Mouse (Mus musculus) thymus, postnatal 14 days (tissue): ENCODE results near the gene Pax1.

Experiments
- DNase-seq: peaks from one replicate; pipeline ENCODE4 v3.0.0; 2021

The Pax1 gene

DNA sequence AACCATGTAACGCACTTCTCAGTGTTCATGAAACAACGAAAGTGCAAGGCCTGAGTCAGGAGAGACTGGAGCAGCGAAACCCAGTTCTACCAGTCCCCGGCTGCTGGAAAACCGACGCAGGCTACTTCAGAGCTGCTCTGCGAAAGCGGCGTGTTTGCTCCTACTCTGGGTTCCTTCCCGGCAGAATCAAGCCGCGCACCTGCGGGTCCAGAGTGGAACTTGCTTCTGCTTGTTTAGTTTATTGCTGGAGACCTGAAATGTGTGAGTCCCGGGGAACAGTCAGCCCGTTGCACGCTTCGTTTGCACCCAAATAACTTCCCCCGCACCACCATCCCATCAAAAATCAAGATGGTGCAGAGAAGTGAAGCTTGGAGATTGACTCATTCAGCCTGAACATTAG is at the start of gene Pax1:
Pax1 (plus strand) TSS at position 345 of the 400 bp plus-strand sequence.
- DNase-seq: no peak

DNA sequence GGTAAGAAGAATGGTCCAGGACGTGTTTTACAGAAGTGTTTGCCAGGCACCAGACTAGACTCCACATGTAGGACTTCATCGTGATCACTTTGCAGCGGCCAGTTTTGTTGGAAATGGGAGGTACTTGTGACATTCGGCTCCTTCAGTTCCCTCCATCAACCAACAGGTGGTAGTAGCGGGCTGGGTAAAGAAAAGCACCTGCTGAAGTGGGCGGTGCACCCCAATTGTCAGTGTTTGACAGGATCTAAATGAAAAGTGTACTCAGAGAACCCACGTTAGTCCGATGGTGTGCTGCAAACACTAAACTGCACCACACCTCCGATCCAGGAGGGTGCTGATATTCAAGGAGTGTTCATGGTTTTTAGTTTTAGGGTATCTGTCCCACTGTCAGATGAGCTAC is 40.7 kb upstream of the Pax1 start:
- DNase-seq: peak; percentile 17

DNA sequence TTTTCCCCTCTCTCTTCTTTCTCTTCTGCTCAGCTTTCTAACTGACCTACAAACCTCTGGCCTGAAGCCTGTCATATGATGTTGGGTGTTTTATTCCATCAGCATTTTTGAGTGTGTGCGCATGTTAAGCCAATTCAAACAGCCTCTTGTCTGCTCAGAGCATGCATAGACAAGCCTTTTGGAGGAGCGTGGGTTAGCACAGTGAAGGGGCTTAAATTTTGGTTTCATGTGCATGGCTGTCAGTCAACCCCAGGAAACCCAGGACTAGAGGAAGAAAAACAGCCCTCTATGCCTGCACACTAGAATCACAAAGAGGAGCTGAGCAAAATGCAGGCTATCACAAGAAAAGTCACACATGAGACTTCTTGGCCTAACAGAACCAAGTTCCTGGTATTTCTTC is 36.5 kb upstream of the Pax1 start:
- no peak for DNase-seq

DNA sequence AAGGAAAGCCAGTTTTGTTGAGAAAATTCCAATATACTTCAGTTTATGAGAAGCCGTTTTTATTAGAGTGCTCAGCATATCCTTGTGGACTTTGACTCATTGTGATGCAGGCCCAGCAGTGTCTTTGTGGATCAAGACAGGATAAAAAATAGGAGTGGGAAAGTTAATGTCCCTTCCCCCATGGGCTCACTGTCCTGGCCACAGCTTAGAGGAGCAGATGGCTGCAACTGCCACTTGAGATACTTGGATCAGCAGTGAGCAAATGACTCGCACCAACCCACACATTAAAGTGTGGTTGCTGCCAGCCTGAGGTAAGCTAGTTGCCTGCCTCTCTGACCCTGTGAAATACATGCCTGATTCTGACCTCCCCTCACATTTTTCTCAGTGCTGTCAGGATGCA is 29.0 kb upstream of the Pax1 start:
- no peak for DNase-seq

DNA sequence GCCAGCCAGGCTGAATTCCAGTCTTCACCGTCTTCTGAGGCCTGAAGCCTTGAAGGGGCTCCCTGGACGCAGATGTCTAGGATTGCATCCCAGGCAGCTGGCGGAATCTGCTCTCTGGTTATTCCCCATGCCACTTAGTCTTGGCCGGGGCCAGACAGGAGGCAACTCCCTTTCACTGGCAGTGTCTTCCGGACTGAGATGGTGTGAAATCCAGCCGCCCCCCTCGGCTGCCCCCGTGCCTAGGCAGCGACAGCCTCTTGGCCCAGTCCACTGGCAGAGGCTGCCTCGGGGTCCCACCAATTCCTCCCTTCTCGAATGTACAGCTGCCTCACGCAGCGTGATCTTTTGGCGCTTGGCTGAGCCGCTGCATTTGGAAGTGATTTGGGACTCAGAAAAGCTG is 23.0 kb upstream of the Pax1 start:
- no peak for DNase-seq

DNA sequence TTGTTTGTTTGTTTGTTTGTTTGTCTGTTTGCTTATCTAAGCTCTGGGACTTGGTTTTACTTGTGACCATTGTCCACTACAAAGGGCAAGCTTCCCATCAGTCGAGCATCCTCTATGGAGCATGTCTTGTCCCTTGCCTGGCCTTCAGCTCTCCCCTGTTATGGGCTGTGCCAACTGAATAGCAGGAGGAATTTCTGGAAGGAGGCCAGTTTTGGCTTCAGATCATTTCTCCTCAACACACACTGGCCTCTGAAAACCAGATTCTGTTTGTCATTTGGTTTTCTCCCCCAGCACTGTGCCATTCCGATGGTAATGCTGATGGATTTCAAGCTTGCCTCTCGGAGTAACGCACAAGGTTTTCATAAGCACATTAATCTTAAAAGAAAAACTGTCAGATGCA is 21.9 kb upstream of the Pax1 start:
- DNase-seq: no peak

DNA sequence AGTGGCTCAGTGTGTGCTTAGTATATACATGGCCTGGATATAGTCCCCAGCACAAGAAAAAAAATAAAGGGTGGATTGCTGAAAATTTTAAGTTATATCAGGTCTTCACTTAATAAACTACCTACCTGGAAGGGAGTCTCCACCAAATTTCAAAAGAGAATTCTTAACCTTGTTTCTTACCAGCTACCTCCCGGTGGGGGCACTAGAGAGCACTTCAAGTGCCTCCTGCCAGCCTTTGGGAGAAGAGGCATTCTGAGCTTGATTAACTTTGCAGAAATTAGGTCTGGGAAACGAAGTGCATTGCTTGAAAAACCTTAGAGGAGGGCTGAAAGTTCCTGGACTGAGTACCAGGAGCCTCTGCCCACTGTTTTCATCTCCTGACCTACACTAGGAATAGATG is 19.5 kb upstream of the Pax1 start:
- no peak for DNase-seq

DNA sequence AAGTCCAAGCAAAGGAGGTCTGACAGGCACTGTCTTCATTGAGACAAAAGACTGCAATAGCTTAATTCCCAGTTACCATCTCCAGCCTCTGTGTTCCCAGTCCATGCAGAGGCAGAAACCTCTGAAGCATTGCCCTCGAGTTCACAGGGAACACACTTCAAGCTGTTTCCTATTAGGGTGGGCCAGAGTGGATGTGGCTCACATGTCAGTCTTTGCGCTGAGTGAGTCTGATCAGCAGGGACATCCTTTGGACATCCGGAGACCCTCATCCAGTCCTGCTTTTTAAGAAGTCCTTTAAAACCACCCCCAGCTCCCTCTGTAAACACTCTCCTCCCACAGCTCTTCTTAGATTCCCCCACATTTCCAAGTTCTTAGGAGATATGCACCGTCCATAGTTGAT is 2.0 kb upstream of the Pax1 start:
- DNase-seq: no peak

DNA sequence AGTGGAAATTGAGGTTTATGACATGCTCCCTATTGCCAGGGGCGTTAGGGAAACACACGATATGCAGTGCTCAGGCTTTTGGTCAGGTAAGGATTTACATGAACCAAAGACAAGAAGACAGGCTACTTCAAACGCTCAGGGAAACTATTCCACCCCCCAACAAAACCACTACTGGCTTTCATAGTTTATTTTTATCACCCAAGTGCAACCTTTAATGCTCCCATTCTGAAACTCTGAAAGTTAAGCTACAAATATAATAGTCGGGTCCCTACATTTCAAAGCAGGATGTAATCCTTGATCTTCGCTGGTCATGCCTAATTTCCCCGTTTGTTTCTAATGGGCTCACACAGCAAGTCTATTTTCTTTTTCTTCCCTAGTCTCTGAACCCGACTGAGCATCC is 1.3 kb upstream of the Pax1 start:
- DNase-seq: no peak

DNA sequence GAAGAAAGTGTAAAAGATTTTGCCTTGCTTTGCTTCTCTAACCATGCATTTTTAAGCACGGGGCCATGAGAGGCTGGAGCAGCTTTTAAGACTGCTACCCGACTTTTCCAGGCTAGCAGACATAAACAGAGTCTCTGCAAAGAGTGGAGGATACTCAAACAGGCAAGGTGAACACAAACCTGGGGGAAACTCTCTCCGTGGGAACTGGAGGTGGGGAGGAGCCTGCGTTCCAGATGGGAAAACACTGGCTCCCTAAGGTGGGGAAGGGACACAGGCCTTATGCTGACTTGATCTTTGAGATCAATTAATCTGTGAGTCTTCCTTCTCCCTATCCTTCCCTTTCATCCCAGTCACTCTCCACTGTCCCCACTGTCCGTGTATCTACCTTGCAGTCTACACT is 869 bp upstream of the Pax1 start:
- no peak for DNase-seq

DNA sequence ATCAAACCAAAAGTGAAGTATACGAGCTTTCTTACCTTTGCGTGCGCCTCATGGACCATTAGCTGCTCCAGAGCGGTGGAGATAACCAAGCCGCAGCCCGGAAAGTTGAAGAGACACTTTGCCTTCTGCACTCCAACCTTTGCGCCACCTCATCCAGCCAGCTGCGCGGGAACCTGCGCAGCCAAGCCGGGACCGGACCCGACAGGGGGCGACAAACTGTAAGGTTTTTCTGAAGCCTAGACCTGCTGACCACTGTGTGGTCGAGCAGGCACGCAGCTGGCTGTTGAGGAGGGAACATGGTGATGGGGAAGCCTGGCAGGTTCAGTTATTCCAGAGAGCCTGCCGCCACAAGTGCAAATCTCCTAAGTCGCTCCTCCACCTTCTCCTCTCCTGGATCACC is 591 bp downstream of the Pax1 start:
- peak; percentile 16 for DNase-seq

DNA sequence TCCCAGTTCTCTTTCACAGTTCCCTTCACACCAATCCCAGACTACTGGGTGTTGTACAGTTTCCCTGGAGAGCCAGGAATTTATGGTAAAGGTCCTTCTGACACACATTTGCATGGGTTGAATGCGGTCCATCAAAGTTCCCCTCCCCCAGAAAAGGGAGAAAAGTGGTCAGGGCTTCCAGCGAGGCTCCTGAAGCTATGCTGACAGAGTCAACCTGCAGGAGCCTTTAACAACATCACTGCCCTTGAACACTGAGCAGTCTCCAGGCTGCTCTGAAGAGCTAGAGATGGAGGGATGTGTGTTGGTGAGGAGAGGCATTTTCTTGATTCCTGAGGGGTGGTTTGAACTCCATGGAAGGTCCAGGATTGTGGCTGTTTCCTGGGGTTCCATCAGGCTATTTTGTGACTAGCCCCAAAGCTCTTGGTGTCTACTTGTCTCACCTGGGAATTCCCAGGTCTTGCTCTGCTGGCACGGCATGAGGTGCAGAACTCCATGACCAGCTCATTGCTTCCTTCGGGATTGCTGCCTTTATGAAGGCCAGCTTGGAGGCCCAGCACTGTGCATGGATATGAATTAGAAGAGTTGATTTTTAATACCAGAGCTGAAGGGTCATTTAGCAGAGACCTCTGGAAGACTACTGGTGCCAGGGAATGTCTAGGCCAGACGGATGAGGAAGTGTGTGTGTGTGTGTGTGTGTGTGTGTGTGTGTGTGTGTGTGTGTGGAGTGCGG is 1.8 kb downstream of the Pax1 start:
- no peak for DNase-seq

DNA sequence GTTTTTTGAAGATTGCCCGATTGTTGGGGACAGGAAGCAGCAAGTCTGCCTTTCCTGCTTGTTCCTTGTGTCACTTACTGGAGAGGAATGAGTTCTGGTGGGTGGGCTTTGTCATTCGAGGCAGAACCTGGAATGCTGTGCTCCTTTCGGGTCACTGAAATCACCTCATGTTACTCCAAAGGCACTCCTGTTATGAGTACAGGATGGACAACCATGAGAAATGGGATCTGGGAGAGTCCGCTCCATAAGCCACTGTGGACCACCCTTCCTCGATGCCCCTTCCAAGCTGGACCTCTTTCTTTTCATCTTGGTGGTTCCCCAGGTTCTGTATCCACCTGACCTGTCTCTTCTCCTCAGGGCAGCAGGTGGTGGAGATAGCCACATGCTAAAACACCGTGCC is 2.5 kb downstream of the Pax1 start:
- no peak for DNase-seq

DNA sequence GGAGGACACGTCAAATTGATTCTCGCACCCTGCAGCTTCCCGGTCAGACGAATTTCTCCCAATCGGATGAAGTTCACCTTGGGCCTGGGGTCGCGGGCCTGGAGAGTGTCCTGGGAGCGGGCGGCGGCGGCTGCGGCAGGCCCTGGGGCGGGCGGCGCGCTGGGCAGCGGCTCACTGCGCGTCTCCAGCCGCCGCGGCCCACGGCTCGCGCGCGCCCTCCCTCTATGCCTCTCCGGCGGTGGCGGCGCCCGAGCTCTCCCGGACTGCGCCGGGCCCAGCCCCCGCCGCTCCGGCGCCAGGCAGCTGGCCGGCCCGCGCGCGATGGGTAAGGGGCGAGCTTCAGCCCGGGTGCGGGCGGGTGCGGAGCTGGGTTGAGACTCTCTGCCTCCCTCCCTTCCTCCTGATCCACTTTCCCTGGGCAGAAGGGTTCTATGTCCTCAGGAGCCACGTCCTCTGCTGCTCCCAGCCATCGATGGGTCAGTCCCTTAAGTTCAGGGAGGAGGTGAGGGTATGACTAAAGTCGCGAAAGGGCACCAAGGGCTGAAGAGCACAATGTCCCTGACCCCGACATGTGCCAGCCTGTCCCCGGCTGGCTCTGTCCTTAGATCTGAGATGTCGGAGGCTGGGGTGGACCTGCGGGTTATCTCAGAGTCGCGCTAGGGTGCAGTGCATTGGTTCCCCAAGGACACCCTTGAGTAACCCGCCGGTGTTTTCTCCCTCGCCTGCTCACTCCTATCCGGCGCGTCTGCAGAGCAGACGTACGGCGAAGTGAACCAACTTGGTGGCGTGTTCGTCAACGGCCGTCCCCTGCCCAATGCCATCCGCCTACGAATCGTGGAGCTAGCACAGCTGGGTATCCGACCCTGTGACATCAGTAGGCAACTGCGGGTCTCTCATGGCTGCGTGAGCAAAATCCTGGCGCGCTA is 3.5 kb downstream of the Pax1 start:
- DNase-seq: no peak

DNA sequence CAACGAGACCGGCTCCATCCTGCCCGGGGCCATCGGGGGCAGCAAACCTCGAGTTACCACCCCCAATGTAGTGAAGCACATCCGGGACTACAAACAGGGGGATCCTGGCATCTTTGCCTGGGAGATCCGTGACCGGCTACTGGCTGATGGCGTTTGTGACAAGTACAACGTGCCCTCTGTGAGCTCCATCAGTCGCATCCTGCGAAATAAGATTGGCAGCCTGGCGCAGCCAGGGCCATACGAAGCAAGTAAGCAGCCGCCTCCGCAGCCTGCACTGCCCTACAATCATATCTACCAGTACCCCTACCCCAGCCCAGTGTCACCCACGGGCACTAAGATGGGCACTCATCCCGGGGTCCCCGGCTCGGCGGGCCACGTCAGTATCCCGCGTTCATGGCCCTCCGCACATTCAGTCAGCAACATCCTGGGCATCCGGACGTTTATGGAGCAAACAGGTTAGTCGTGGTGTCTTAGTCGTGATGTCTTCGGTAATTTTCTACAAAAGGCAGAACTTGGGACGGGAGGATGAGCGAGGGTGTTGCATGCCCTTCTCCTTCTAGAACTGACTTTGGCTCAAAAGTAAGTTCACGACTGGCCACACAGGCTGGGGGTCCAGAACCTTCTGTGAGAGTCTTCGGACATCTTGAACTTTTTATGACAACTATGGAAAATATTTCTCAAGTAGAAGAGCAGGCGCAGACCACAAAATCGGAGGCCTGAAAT is 4.3 kb downstream of the Pax1 start:
- DNase-seq: no peak

DNA sequence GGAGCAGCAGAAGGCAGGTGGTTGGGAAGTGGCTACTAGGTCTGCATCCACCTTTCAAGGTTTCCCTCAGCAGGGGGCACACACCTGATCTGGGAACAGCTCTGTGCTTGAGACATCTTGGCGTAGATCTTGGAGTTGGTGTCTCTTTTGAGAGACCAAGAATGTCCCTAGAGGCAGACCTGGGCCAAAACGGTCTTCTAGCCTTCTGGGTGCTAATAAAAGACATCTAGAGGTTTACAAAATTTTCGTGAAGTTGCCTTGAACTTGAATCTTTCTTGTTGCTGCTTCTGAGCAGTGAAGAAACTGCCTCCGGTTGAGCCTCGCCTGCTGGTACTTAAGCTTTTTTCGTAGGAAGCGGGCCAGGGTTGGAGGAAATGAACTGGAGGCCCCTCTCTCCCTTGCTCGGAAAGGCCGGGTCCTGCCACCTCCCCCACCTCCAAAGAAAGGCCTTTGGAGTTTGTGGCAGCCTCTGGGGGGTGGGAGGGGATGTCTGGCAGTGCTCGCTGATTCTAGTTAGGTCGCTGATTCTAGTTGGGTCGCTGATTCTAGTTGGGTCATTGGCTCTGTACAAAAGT is 5.6 kb downstream of the Pax1 start:
- DNase-seq: no peak

DNA sequence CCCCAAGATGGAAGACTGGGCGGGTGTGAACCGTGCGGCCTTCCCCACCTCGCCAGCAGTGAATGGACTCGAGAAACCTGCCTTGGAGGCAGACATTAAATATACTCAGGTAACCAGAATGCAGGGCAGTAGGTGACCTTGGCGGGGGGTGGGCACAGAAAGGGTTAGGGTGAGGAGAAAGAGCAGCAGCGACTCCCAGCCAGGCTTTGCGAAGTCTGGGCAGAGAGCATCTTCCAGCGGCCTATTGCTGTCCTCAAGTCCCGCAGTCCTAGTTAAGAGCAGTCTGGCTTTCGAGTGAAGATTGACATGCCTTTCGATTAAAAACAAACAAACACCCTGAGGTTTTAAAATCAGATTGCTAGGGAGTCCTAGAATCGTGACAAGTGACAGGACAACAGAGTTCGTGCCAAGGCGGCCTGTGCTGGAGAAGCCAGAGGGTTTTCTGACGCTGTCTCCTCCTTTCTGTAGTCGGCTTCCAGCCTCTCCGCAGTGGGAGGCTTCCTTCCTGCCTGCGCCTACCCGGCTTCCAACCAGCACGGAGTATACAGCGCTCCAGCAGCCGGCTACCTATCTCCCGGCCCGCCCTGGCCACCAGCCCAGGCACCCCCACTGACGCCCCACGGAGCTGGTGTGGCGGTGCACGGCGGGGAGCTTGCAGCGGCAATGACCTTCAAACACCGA is 6.3 kb downstream of the Pax1 start:
- DNase-seq: no peak

DNA sequence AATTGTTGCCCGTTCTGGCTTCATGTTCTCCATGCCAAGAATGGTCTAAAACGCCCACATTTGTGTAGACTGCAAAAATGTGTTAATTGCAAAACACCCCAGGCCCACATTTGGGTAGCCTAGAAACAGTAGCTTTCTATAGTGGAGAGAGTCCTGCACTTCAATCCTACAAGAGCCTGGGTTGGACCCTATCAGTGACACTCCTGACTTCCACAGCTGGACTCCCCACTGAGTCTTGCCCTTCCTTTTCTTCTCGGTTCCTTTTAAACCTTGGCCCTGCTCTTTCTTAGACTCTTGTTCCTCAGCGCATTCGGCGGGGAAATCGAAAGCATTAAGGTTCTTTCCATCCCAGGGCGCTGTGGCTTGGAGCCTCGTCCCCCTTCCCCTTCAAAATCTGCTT is 7.8 kb downstream of the Pax1 start:
- DNase-seq: no peak

DNA sequence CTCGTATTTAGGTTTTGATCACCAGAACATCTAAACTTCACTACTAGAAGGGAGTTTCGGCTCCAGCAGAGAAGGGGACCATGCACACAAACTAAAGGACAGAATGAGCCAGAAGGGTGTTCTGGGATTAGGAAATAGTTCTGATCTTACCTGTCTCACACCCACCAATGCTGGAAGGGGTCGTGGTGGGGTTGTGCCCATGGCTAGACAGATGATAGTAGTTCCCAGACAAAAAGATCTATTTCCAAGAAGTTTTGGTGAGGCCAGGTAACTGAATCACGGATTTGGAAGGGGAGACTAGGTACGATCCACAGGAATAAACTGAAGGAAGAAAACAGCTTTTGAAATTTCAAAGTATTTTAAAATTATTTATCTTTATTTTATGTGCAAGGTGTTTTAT is 8.4 kb downstream of the Pax1 start:
- no peak for DNase-seq

DNA sequence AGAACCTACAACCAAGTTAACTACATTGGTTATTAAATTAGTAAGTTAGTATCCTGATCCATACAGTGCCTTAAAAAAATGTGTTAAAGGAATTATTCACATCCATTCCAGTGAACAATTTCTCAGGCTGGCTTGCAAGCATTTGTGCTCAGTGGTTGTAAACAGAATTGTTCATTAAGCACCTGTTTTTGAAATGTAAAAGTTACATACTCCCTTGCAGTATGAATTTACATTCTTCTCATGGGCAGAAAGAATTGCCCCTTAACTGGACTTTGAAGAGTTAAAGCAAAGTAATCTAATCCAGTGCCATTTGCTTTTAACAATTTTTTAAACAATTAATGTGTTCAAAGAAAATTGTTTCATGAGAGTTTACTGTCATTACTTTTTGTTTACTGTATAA is 9.6 kb downstream of the Pax1 start:
- DNase-seq: no peak

DNA sequence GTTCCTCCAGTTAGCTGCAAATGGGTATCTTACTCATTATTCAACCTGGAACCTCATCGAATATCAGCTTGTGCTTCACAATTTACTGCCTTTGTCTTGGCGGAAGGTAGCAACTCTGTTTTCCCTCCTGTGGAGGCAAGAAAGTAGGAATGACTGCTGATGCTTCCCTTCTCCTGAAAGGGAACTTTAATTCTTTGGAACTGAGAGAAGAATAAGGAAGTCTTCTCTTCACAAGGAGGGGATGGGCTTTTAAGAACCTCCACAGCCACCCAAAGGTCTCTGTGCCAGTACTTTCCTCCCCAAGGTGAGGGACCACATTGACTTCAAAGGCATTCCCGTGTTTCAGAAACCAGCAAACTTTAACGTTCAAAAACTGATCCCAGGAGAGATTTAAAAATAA is 10.1 kb downstream of the Pax1 start:
- DNase-seq: no peak

DNA sequence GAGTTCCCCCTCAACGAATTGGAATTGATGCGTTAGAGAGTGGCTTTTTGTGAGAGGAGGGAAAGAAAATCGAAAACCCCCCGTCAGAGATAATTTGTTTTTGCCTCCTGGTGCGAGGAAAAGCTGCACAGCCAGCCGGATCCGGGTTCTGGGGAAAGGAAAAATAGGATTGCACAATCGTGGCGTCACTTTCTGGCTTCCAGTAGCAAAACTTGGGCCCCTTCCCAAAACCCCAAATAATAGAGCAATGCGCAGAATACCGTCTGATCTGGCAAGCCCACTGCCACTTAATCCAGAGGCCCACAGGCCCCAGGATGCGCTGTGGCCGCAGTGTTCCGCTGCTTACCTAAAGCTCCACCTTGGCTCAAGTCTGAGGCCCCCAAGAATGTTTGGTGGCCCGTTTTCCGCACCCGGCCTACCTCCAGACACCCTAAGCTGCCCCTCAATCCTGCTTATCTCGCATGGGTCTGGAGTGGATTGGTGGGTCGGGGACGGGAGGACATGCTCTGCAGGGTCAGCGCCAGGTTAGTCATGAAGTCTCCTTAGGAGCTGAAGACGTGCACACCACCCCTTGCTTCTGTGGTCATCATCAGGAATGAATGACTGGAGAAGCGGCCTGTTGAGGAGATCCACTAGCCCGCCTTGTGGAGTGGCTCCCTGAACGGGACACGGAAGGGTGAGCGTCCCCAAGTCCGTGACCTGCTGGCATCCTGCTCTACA is 11.4 kb downstream of the Pax1 start:
- DNase-seq: no peak
